Mouse (Mus musculus) kidney, postnatal 0 days (tissue): ENCODE measurements at regions not wholly inside any gene's neighbourhood (a gene's known extent, or its start where the extent isn't known, plus 50 kb on each side); places are given as distances from the start of the nearest gene placed in this dataset.

ENCODE experiments used
- ATAC-seq: fragments of 200-750 bp; cut with Nextera tagmentation; replicated peaks from 2 replicates; pipeline ENCODE4 v1.8.0; 2017; ENCODE audit warnings: low read depth, moderate number of reproducible peaks, moderate TSS enrichment, moderate library complexity; ENCODE audit not compliant: low FRiP score
- DNase-seq: peaks from one replicate; pipeline ENCODE4 v3.0.0-alpha.2; 2016; ENCODE audit warnings: low spot score
- H3K27ac ChIP-seq: fragments of 300-500 bp; sonication (generic); 2 replicates; pipeline ENCODE4 v1.5.1; 2014; ENCODE audit warnings: mild to moderate bottlenecking
- H3K27me3 ChIP-seq: fragments of 300-500 bp; sonication (generic); 2 replicates; pipeline ENCODE4 v1.6.1; 2014; ENCODE audit warnings: low read length, mixed read lengths; ENCODE audit not compliant: insufficient read depth
- H3K36me3 ChIP-seq: fragments of 300-500 bp; sonication (generic); 2 replicates; pipeline ENCODE4 v1.6.1; 2014; ENCODE audit warnings: low read length, mixed read lengths; ENCODE audit not compliant: insufficient read depth
- H3K4me1 ChIP-seq: fragments of 300-500 bp; sonication (generic); replicated peaks from 2 replicates; pipeline ENCODE4 v1.6.1; 2014; ENCODE audit warnings: antibody characterized with exemption, low read length, mixed read lengths; ENCODE audit not compliant: insufficient read depth
- H3K4me2 ChIP-seq: fragments of 300-500 bp; sonication (generic); 2 replicates; pipeline ENCODE4 v1.6.1; 2014; ENCODE audit warnings: mild to moderate bottlenecking, low read length, moderate library complexity, mixed read lengths
- H3K4me3 ChIP-seq: fragments of 300-500 bp; sonication (generic); replicated peaks from 2 replicates; pipeline ENCODE4 v1.5.1; 2014; ENCODE audit warnings: low read depth, low read length
- H3K9ac ChIP-seq: fragments of 300-500 bp; sonication (generic); 2 replicates; pipeline ENCODE4 v1.6.1; 2014; ENCODE audit warnings: low read depth, low read length
- H3K9me3 ChIP-seq: fragments of 300-500 bp; sonication (generic); replicated peaks from 2 replicates; pipeline ENCODE4 v1.6.1; 2016; ENCODE audit warnings: low read length, inconsistent platforms, mixed read lengths
- CTCF ChIP-seq: IDR thresholded peaks from 2 replicates; pipeline ENCODE4 v1.5.1; 2016; ENCODE audit warnings: antibody characterized with exemption, low read depth, mild to moderate bottlenecking, moderate library complexity
- WGBS: fragments of 180-500 bp; shearing (Covaris S2); extraction: QIAGEN DNeasy Blood & Tissue Kit; methylation state at CpG from one replicate; pipeline ENCODE4 v1.1.7; 2014; 5-methylcytosine and 5-hydroxymethylcytosine counted together

DNA sequence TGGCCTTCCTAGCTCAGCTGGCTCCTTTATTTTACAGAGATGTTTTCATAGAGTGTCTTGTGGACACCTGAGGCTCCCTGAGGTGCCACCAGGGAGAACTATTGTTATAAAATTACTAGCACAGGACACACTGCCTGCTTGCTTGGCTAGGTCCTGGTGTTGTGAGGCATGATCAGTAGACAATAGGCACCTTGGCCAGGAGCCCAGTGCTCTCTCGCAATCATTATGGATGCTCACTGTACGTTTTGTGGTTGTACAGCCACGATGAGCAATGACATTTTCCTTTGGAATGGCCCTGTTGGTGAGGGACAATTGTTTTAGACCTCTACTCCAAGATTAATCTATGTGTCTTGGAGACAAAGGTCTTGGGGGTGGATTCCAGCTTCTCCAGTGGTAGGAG is 83.3 kb upstream of the Id2 start:
- DNase-seq = no peak
- ATAC-seq = no peak
- Histone ChIP-seq H3K9ac (no peak overlapping the region), H3K4me3 (no peak overlapping the region), H3K27me3 (no peaks in the 10 kb centered on the region), H3K4me1 (no peaks in the 10 kb centered on the region), H3K27ac (no peak overlapping the region), H3K4me2 (no peak overlapping the region), H3K36me3 (no peaks in the 10 kb centered on the region), H3K9me3 (no peaks in the 10 kb centered on the region)
- TF ChIP-seq CTCF = no peak
- WGBS = 68% methylated on average over 3 of the region's 3 CpGs

DNA sequence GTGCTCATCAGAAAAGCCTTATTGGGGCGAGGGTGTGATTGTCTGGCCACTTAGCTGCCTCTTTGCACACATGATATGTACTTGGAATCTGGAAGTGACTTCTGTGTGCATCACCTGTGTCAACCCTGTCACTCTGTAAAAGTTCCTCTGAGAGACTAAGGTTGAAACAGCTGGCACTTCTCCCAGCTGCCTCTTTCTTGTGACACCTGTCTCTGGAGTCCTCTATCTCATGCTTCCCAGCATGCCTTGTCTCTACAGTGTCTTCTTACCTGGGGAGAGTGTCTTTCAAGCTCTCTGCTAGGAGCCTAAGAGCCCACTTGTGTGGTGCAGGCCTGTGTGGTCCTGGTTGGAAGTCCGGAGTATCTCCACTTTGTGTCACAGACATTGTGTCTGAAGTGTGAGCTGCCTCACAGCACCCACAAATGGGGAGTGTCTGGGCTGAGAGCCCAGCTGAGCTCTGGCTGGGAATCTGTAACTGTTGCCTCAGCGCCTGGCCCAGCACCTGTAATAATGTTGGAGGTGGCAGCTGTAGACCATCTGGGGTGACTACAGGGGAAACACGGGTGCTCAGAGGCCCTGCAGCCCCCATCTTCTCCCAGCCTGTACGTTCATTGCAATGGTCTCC is 81.7 kb upstream of the Id2 start:
- WGBS = 71% methylated on average over 5 of the region's 5 CpGs

DNA sequence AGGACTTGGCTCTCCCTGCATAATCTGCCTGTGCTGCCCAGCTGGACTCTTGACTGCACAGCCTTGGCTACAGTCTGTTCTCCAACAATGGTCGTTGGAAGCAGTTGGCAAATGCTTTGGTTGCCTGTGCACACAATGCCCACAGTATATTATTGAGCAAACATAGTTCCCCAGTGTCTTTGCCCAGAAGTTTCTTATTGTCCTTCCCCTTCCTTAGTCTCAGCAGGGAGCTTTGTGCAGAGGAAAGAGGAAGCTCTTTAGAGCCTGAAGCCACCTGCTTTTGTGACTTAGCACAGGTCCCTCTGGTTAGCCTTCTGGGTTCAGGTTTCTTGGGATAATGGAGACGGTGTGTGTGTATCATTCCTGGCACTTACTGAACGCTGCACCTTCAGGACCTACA is 80.9 kb upstream of the Id2 start:
- TF ChIP-seq CTCF = no peak
- Histone ChIP-seq H3K4me3 (no peak overlapping the region), H3K4me2 (no peak overlapping the region), H3K9me3 (no peaks in the 10 kb centered on the region), H3K27ac (no peak overlapping the region), H3K27me3 (no peaks in the 10 kb centered on the region), H3K36me3 (no peaks in the 10 kb centered on the region), H3K9ac (no peak overlapping the region), H3K4me1 (no peaks in the 10 kb centered on the region)
- no peak for DNase-seq
- no peak for ATAC-seq
- 82% methylated on average over 3 of the region's 3 CpGs for WGBS

More for the DNA sequence above, 81.7 kb upstream of the Id2 start:
- H3K4me2 ChIP-seq = no peak overlapping the region
- H3K9ac ChIP-seq = no peak overlapping the region
- no peaks in the 10 kb centered on the region for H3K36me3 ChIP-seq
- ATAC-seq (no peak), DNase-seq (no peak)
- H3K9me3 ChIP-seq = no peaks in the 10 kb centered on the region
- H3K4me1 ChIP-seq = no peaks in the 10 kb centered on the region
- no peak overlapping the region for H3K4me3 ChIP-seq
- no peaks in the 10 kb centered on the region for H3K27me3 ChIP-seq
- no peak for TF ChIP-seq CTCF
- H3K27ac ChIP-seq = no peak overlapping the region

DNA sequence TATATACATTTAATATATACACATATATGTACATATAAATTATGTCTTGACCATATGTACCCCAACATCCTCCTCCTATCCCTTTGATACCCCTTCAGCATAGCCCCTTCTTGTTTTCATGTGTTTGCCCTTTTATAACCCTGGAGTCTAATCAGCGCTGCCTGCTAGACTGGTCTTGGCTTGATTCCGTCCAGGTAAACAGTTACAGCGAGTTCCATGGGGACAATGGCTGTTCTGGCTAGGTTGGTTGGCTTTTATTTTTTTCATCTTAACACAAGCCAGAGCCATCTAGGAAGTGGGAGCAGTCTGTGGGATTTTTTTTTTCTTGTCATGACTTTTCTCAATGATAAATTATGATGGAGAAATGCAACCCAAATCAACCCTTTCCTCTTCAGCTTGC is 79.6 kb upstream of the Id2 start:
- Histone ChIP-seq H3K27me3 (no peaks in the 10 kb centered on the region), H3K27ac (no peak overlapping the region), H3K9ac (no peak overlapping the region), H3K9me3 (no peaks in the 10 kb centered on the region), H3K36me3 (no peaks in the 10 kb centered on the region), H3K4me2 (no peak overlapping the region), H3K4me1 (no peaks in the 10 kb centered on the region), H3K4me3 (no peak overlapping the region)
- DNase-seq (no peak), ATAC-seq (no peak)
- WGBS = 74% methylated on average over 3 of the region's 3 CpGs
- TF ChIP-seq CTCF = no peak

DNA sequence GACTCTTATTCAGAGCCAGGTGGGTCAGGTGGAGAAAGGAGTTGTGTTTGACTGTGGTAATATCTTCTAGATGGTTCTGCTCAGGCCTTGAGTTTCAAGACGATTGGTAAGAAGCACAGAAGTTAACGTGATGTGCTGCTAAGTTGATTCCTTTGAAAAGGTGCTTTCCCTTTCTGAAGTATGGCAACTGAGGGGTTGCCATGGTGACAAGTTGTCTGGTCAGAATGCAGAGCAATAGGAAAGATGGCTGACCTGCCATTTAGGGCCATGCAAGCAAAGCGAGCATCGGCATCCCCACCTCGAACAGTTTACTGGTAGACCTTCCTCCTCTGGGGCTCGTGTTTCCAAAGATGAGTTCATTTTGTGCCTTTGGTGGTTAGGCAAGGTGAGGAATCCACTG is 76.1 kb upstream of the Id2 start:
- no peak for ATAC-seq
- H3K4me2 ChIP-seq = no peak overlapping the region
- H3K4me3 ChIP-seq = no peak overlapping the region
- 87% methylated on average over 6 of the region's 6 CpGs for WGBS
- no peaks in the 10 kb centered on the region for H3K4me1 ChIP-seq
- no peak for TF ChIP-seq CTCF
- no peaks in the 10 kb centered on the region for H3K36me3 ChIP-seq
- no peak for DNase-seq
- no peaks in the 10 kb centered on the region for H3K27me3 ChIP-seq
- no peak overlapping the region for H3K9ac ChIP-seq
- no peaks in the 10 kb centered on the region for H3K9me3 ChIP-seq
- no peak overlapping the region for H3K27ac ChIP-seq

DNA sequence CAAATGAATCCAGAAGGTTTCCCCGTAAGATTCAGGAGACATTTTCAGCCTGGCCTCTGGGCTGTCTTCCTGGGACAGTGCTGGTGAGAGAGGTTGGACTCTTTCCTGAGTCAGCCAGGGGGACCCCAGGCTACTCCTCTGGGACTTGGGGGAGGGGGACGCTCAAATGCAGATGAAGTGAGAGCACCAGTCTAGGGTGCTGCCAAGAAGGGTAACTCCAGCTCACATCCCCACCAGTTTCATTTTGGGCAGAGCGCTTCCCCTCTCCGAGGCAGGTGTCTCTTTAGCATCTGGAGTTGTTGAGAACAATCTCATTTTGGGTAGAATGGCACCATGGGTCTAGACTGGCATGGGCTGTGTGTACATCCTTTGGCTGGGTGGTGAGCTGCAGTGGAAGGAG is 75.5 kb upstream of the Id2 start:
- H3K9ac ChIP-seq = no peak overlapping the region
- no peaks in the 10 kb centered on the region for H3K9me3 ChIP-seq
- ATAC-seq (no peak), DNase-seq (no peak)
- no peak overlapping the region for H3K4me2 ChIP-seq
- 86% methylated on average over 4 of the region's 4 CpGs for WGBS
- H3K4me1 ChIP-seq = no peaks in the 10 kb centered on the region
- no peak overlapping the region for H3K4me3 ChIP-seq
- no peaks in the 10 kb centered on the region for H3K36me3 ChIP-seq
- no peak for TF ChIP-seq CTCF
- no peaks in the 10 kb centered on the region for H3K27me3 ChIP-seq
- no peak overlapping the region for H3K27ac ChIP-seq

DNA sequence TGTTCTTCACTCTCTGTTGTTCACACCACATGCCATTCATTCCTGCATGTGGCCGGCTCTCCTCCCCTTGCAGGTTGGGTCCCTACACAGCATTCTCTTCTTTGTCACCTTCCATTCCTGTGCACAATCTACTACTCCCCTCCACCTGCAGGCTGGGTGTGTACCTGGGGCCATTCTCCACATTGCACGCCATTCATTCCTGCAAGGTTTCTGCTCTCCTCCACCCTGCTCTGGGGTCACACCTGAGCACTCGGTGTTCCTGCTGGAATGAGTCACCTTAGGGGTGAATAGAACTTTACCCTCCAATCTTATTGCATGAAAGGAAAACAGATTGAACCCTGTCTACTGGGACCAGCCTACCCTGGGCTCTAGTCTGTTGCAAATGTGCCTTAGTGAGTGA is 72.7 kb upstream of the Id2 start:
- TF ChIP-seq CTCF = no peak
- Histone ChIP-seq H3K9ac (no peak overlapping the region), H3K27ac (no peak overlapping the region), H3K4me1 (0 out of 2 replicates have a peak, but pooled peaks cover 3% of the 10 kb centered on the region), H3K36me3 (no peaks in the 10 kb centered on the region), H3K27me3 (no peaks in the 10 kb centered on the region), H3K4me2 (no peak overlapping the region), H3K4me3 (no peak overlapping the region), H3K9me3 (no peaks in the 10 kb centered on the region)
- DNase-seq = no peak
- peak; percentile 50; the same call in 1 of the 2 replicates for ATAC-seq
- WGBS = 71% methylated on average over 3 of the region's 3 CpGs
